Mouse (Mus musculus) T-helper 1 cell (primary cell): ENCODE results near the gene Mcf2l.

Experiments
- in situ Hi-C: fragments of 300-600 bp; cut with MboI, MseI; formaldehyde crosslinking; loops from one replicate; pipeline ENCODE4 v1.15.1; 2025; ENCODE audit warnings: high pct_unique_total_duplicates

The Mcf2l gene

GRCm38 (mm10) chr8:12991411-12991810 lies 117.8 kb downstream of the Mcf2l start:
- in situ Hi-C loops: no loop called here

GRCm38 (mm10) chr8:12994468-12994867 lies 120.9 kb downstream of the Mcf2l start:
- in situ Hi-C loops: no loop called here

- in situ Hi-C loops: no loop called here
Observed at GRCm38 (mm10) chr8:12995481-12995880, 121.9 kb downstream of the Mcf2l start.

- in situ Hi-C loops: no loop called here
Observed at GRCm38 (mm10) chr8:12996831-12997275, 123.2 kb downstream of the Mcf2l start.

GRCm38 (mm10) chr8:12998331-12998730 lies 124.7 kb downstream of the Mcf2l start:
- in situ Hi-C loops: no loop called here

GRCm38 (mm10) chr8:12999793-13000192 lies 126.2 kb downstream of the Mcf2l start:
- in situ Hi-C loops: no loop called here

- in situ Hi-C loops: no loop called here
Observed at GRCm38 (mm10) chr8:13007458-13007857, 133.9 kb downstream of the Mcf2l start.

GRCm38 (mm10) chr8:13010313-13010712 lies 136.7 kb downstream of the Mcf2l start:
- in situ Hi-C loops: loop anchor here (10.0 kb wide), 1 partner anchor 1876 kb away; no protein-coding TSS in a partner anchor

GRCm38 (mm10) chr8:13019560-13019959 lies 146.0 kb downstream of the Mcf2l start:
- in situ Hi-C loops: loop anchor here (10.0 kb wide), 1 partner anchor 1885 kb away; no protein-coding TSS in a partner anchor

GRCm38 (mm10) chr8:13021830-13022229 lies 148.2 kb downstream of the Mcf2l start:
- in situ Hi-C loops: loop anchor here (10.0 kb wide), 1 partner anchor 1793 kb away; no protein-coding TSS in a partner anchor

- in situ Hi-C loops: loop anchor here (10.0 kb wide), 1 partner anchor 1789 kb away; no protein-coding TSS in a partner anchor
Observed at GRCm38 (mm10) chr8:13025487-13026224, 152.1 kb downstream of the Mcf2l start, which contains the start of gene F7. Gene F7 (plus strand): TSS chr8:13026034.

GRCm38 (mm10) chr8:13027615-13028014 lies 154.0 kb downstream of the Mcf2l start:
- in situ Hi-C loops: loop anchor here (10.0 kb wide), 1 partner anchor 1787 kb away; no protein-coding TSS in a partner anchor

GRCm38 (mm10) chr8:13028482-13028881 lies 154.9 kb downstream of the Mcf2l start:
- in situ Hi-C loops: loop anchor here (10.0 kb wide), 1 partner anchor 1786 kb away; no protein-coding TSS in a partner anchor

- in situ Hi-C loops: no loop called here
Observed at GRCm38 (mm10) chr8:13036346-13036812, 162.8 kb downstream of the Mcf2l start.

GRCm38 (mm10) chr8:13037015-13037414 lies 163.4 kb downstream of the Mcf2l start, which contains the start of gene F10:
Gene F10 (plus strand): TSS chr8:13037308.
- in situ Hi-C loops: no loop called here

- in situ Hi-C loops: no loop called here
Observed at GRCm38 (mm10) chr8:13037569-13037968, 164.0 kb downstream of the Mcf2l start.

- in situ Hi-C loops: no loop called here
Observed at GRCm38 (mm10) chr8:13039054-13039453, 165.4 kb downstream of the Mcf2l start.

GRCm38 (mm10) chr8:13041459-13041858 lies 167.9 kb downstream of the Mcf2l start:
- in situ Hi-C loops: no loop called here

- in situ Hi-C loops: no loop called here
Observed at GRCm38 (mm10) chr8:13047652-13048051, 174.0 kb downstream of the Mcf2l start.

GRCm38 (mm10) chr8:13050550-13050949 lies 176.9 kb downstream of the Mcf2l start:
- in situ Hi-C loops: no loop called here

- in situ Hi-C loops: no loop called here
Observed at GRCm38 (mm10) chr8:13057351-13057750, 183.7 kb downstream of the Mcf2l start.

- in situ Hi-C loops: loop anchor here (10.0 kb wide), 1 partner anchor 1774 kb away; no protein-coding TSS in a partner anchor
Observed at GRCm38 (mm10) chr8:13060441-13061150, 187.0 kb downstream of the Mcf2l start, which contains the start of gene Proz. Gene Proz (plus strand): TSS chr8:13060914.
